Mouse (Mus musculus) stomach, postnatal 0 days (tissue): Measurements from ENCODE around the gene Cacna1a. TPM values are rescaled to one million over a fixed set of nuclear protein-coding genes. Genes with fewer than 3 reads are reported as not detected.
A peak's percentile ranks its signal among the peaks of the same experiment; 100 is the strongest.

Source experiments
- ATAC-seq: fragments of 200-750 bp; cut with Nextera tagmentation; 2 replicates; pipeline ENCODE4 v1.8.0; 2017; ENCODE audit not compliant: low FRiP score, low TSS enrichment
- DNase-seq: peaks from one replicate; pipeline ENCODE4 v3.0.0-alpha.2; 2016; ENCODE audit warnings: low spot score
- H3K27ac ChIP-seq: fragments of 300-500 bp; sonication (generic); replicated peaks from 2 replicates; pipeline ENCODE4 v1.5.1; 2014; ENCODE audit warnings: mild to moderate bottlenecking, control low read depth
- H3K27me3 ChIP-seq: fragments of 300-500 bp; sonication (generic); 2 replicates; pipeline ENCODE4 v1.6.1; 2014; ENCODE audit warnings: low read length; ENCODE audit not compliant: control insufficient read depth, insufficient read depth
- H3K36me3 ChIP-seq: fragments of 300-500 bp; sonication (generic); 2 replicates; pipeline ENCODE4 v1.6.1; 2014; ENCODE audit warnings: low read length, mixed read lengths; ENCODE audit not compliant: control insufficient read depth, insufficient read depth
- H3K4me1 ChIP-seq: fragments of 300-500 bp; sonication (generic); replicated peaks from 2 replicates; pipeline ENCODE4 v1.6.1; 2014; ENCODE audit warnings: antibody characterized with exemption; ENCODE audit not compliant: control insufficient read depth, insufficient read depth
- H3K4me2 ChIP-seq: fragments of 300-500 bp; sonication (generic); replicated peaks from 2 replicates; pipeline ENCODE4 v1.6.1; 2014; ENCODE audit warnings: low read depth, mild to moderate bottlenecking, control low read depth, moderate library complexity
- H3K4me3 ChIP-seq: fragments of 300-500 bp; sonication (generic); 2 replicates; pipeline ENCODE4 v1.5.1; 2014; ENCODE audit warnings: low read depth, low read length, control low read depth
- H3K9ac ChIP-seq: fragments of 300-500 bp; sonication (generic); 2 replicates; pipeline ENCODE4 v1.6.1; 2014; ENCODE audit warnings: mild to moderate bottlenecking, low read length, control low read depth, mixed read lengths
- H3K9me3 ChIP-seq: fragments of 300-500 bp; sonication (generic); 2 replicates; pipeline ENCODE4 v1.6.1; 2016; ENCODE audit warnings: low read length; ENCODE audit not compliant: control insufficient read depth
- CTCF ChIP-seq: IDR thresholded peaks from 2 replicates; pipeline ENCODE4 v1.5.1; 2016; ENCODE audit warnings: antibody characterized with exemption, low read depth, mild to moderate bottlenecking, moderate library complexity
- EP300 ChIP-seq: optimal IDR thresholded peaks from 2 replicates; pipeline ENCODE3; 2016; ENCODE audit warnings: antibody characterized with exemption
- WGBS: fragments of 180-500 bp; shearing (Covaris S2); extraction: QIAGEN DNeasy Blood & Tissue Kit; methylation state at CpG from one replicate; pipeline ENCODE4 v1.1.7; 2014; 5-methylcytosine and 5-hydroxymethylcytosine counted together
- polyA plus RNA-seq: library from polyadenylated mRNA; unstranded; fragments of >200 nt; fragmentation: Nextera tagmentation; extraction: Ambion mirVana; gene quantifications from 2 replicates; pipeline ENCODE4 v1.2.1, GENCODE M21; 2015

Cacna1a gene
- polyA plus RNA-seq, 1 experiment from 2014 or later: 2.9 TPM

DNA sequence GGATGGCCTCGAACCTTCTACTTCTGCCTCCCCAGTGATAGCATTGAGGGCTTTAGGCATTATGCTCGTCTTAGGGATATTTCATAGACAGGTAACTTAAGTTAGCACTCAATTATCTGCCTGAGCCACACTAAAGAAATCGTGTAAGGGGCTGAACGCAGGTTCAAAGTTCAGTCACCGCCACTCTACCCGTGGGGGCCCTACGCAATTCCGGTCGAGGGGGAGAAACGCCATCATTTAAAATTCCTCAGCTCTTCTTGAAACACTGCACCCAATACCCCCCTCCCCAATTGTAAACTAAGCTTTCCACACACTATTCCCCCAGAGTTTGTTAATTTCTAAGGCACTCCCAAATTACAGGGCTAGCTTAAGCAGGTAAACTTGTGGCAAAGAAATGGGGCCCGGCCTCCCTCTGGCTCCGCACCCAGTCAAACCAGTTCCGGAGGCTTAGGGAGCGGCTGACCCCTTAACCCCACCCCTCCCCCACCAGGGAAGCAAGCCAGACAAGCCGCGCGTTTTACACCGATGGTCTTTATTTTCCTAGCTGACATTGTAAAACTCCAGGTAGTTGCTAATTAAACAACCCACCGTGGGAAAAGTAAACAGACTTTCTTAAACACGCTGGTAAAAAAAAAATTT, 272.7 kb downstream of the Cacna1a start:
- H3K9ac ChIP-seq: peak overlapping the region; percentile 96
- no peaks in the 10 kb centered on the region for H3K9me3 ChIP-seq
- H3K27me3 ChIP-seq: no peaks in the 10 kb centered on the region
- no peaks in the 10 kb centered on the region for H3K36me3 ChIP-seq
- H3K4me1 ChIP-seq: peaks cover 7% of the 10 kb centered on the region
- TF ChIP-seq EP300 (no peak), CTCF (no peak)
- ATAC-seq: peak; percentile 6; the same call in 1 of the 2 replicates
- H3K4me3 ChIP-seq: peak overlapping the region; percentile 82
- DNase-seq: peak; percentile 93
- H3K4me2 ChIP-seq: peak overlapping the region; percentile 78
- WGBS: 2% methylated on average over 20 of the region's 20 CpGs
- H3K27ac ChIP-seq: peak overlapping the region; percentile 98

DNA sequence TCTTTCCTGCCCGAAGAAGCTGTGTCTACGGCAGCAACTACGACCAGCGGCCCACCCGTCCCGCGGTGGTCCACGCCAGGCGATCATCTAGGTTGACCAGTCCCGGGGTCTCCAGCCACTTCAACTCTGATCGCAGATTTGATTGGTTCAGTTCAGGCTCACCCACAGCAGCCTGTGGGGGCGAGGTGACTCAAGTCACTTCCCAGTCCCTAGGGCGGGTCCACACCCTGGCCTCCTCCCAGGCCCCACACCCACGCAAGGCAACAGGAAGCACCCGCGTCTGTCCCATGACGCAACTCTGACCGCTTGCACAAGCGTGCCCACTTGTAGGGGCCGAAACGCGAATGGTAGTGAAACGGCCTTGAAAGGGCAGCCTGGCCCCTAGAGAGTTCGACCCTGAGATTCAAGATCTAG, 273.2 kb downstream of the Cacna1a start:
- peak; percentile 71 for ATAC-seq
- no peaks in the 10 kb centered on the region for H3K9me3 ChIP-seq
- 1% methylated on average over 24 of the region's 24 CpGs for WGBS

DNA sequence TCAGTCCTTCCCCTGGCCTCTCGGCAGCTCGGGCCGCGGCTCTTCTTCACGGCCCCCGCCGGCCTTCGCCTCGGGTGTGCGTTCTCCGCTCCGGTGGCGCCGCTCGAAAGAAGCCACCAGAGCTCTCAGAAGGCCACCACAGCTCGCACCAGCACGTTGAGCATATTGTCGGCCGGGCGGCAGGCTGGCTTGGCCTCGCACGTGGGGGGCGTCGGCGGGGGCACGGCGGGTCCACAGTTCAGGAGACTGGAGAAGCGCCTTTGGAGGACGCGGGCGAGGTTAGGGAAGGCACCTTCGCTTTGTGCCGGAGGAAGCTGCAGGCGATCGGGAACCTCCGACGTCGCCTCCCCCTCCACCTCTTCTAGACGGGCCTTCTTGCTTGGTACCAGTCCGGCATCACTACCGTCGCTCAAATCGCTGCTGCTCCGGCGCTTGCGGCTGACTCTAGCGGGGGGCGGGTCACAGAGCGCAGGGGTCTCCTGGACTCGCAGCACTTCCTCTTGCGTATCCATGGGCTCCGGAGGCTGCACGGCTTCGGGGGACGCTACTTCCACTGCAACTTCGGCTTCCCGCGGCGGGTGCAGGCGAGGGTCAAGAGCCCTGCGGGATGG, 273.8 kb downstream of the Cacna1a start:
- under 1% methylated on average over 55 of the region's 61 CpGs for WGBS
- H3K27ac ChIP-seq: peak overlapping the region; percentile 98
- TF ChIP-seq CTCF (no peak), EP300 (no peak)
- no peaks in the 10 kb centered on the region for H3K36me3 ChIP-seq
- ATAC-seq (no peak), DNase-seq (peak; percentile 65)
- H3K4me1 ChIP-seq: no peaks in the 10 kb centered on the region; the same call in 1 of the 2 replicates
- peak overlapping the region; percentile 82 for H3K4me3 ChIP-seq
- no peaks in the 10 kb centered on the region for H3K27me3 ChIP-seq
- H3K4me2 ChIP-seq: peak overlapping the region; percentile 78
- H3K9me3 ChIP-seq: no peaks in the 10 kb centered on the region
- peak overlapping the region; percentile 96 for H3K9ac ChIP-seq

More for the DNA sequence above, 273.2 kb downstream of the Cacna1a start:
- peak; percentile 94 for DNase-seq
- H3K4me3 ChIP-seq: peak overlapping the region; percentile 82
- H3K27ac ChIP-seq: peak overlapping the region; percentile 98
- peak overlapping the region; percentile 78 for H3K4me2 ChIP-seq
- no peaks in the 10 kb centered on the region for H3K27me3 ChIP-seq
- TF ChIP-seq EP300 (no peak), CTCF (no peak)
- H3K4me1 ChIP-seq: peaks cover 1% of the 10 kb centered on the region; the same call in 1 of the 2 replicates
- peak overlapping the region; percentile 96 for H3K9ac ChIP-seq
- H3K36me3 ChIP-seq: no peaks in the 10 kb centered on the region

DNA sequence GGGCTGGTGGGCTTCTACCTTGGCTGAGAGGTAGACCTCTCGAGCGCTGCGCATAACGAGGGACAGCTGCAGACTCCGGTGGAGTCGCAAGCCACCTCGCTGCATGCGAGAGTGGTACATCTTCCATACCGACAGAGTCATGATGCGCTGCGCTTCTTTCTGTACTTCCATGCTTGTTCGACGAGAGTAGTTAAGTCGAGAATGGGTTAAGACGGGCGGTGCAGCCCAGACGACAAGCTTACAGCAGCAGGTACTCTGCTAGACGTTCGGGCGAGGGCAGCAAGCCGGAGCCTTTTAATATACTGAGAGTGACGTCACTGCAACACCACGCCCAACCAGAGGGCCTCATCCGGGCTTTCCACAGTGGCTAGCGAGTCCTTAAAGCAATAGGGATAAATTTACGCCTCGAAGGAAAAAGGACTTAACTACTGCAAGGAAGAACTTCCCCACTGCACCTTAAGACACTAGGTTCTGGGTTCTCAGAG, 274.4 kb downstream of the Cacna1a start, which contains the start of gene Ier2:
TSS of gene Ier2 (minus strand) at position 272 of the 485 bp plus-strand sequence.
- peak; percentile 75 for ATAC-seq
- Histone ChIP-seq H3K4me3 (peak within 1 kb of the TSS; percentile 82), H3K4me1 (no peaks in the 10 kb centered on the region; the same call in 1 of the 2 replicates), H3K9ac (peak within 1 kb of the TSS; percentile 96), H3K36me3 (no peaks in the 10 kb centered on the region), H3K27me3 (no peaks in the 10 kb centered on the region), H3K4me2 (peak within 1 kb of the TSS; percentile 78), H3K9me3 (no peaks in the 10 kb centered on the region), H3K27ac (peak within 1 kb of the TSS; percentile 98)
- peak; percentile 96 for DNase-seq
- TF ChIP-seq EP300 (peak; percentile 67), CTCF (peak; percentile 16; the same call in 1 of the 2 replicates)
- under 1% methylated on average over 27 of the region's 27 CpGs for WGBS

DNA sequence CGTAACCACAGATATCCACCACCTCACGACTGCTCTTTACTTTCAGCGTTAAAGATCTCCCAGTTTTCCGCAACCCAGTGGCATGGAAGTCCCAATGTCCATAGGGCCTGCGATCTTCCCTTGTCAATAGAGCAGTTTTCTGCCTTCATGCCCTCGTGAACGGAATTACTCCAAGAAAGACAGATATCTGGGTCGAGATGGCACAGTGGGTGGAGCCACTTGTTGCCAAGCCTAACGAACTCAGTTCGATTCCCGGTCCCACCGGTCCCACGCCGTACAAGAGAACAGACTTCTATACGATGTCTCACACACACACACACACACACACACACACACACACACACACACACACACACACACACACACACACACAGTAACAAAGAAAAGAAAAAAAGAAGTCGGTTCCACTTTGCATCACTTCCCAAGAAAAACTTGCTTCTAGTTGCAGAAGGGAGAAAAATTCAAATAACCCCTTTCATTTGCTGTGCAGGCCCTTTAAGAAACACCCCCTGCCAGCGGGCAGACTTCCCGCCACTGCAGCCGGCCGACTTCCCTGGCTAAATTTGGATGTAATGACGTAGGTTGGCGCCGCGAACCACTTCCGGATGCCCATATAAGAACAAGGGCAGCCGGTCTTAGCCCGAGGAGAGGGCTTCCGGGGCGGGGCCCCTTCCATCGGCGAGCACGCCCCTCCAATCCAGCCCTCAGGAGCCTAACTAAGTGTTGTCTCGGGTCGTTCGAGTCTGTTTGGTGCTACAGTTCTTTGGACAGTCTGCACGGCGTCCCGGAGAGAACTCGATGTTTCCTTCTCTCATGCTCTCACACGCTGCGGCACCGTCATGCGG, 275.5 kb downstream of the Cacna1a start:
- 2% methylated on average over 43 of the region's 43 CpGs for WGBS
- TF ChIP-seq EP300 (no peak), CTCF (no peak)
- Histone ChIP-seq H3K36me3 (no peaks in the 10 kb centered on the region), H3K4me3 (peak overlapping the region; percentile 82), H3K27ac (peak overlapping the region; percentile 98), H3K4me1 (no peaks in the 10 kb centered on the region; the same call in 1 of the 2 replicates), H3K9ac (peak overlapping the region; percentile 74), H3K4me2 (peak overlapping the region; percentile 78), H3K9me3 (no peaks in the 10 kb centered on the region), H3K27me3 (no peaks in the 10 kb centered on the region)
- ATAC-seq (peak; percentile 78), DNase-seq (peak; percentile 97)
